Mouse (Mus musculus) heart, postnatal 36 days (tissue): ENCODE results near the gene Mydgf. TPM values are rescaled to one million over a fixed set of nuclear protein-coding genes. Genes with fewer than 3 reads are reported as not detected.

Experiments
- DNase-seq, 2 experiments: peaks; one replicate each; pipeline ENCODE4 v3.0.0; 2021 to 2022
- intact Hi-C: fragments of 180-260 bp; cut with DNase I; formaldehyde crosslinking; loops from one replicate; pipeline ENCODE4 v1.15.1; 2025
- total RNA-seq, 2 experiments: library from RNA; stranded (reverse); gene quantifications; 2 replicates each; pipeline ENCODE4 v1.2.3; 2021

Gene Mydgf
- 10 to 100 TPM; 25.2 to 25.5 TPM for total RNA-seq

DNA sequence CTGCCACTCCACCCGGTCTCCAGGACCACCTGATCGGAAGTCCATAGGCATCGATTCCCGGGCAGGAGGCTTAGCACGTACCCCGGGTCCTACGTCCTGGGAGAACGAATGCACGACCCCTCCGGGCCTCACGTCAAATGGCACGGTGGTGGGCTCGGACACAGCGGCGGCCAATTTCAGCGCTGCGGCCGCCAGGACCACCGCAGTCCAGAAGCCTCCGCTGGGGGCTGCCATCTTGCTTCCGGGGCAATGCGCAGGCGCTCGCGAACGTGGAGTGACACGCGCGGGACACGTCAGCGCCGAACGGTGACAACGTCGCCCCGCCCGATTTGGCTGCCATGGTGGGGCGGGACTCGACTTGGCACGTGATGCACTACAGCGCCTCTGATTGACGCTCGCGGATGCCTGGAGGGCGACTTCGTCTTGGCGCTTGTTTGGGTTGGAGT lies at the start of gene Mydgf:
Mydgf (minus strand) TSS at position 263 of the 446 bp plus-strand sequence.
- intact Hi-C loops = loop anchor here (1.0 kb wide), 1 partner anchor 21 kb away; the partner anchor contains the start of gene Tnfaip8l1
- peak; percentile 96 to 97 for DNase-seq

DNA sequence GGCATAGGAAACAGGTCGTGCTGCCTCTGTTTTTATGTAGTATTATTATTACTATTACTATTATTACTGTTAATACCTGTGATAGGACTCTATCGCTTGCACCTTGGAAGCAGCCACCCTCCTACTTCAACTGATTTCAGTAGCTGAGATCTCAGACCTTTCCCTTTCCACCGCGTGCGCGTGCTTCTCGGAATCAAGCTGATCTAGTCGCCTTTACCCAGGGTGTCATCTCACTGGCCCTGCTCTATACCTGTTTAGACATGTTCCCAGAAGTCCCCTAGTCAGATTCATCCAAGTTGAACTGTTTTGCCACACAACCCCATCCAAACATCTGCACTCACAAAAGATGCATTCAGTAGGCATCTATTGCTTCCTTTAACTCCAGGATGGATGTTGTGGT lies 49.7 kb upstream of the Mydgf start:
- DNase-seq = no peak
- intact Hi-C loops = no loop called here

DNA sequence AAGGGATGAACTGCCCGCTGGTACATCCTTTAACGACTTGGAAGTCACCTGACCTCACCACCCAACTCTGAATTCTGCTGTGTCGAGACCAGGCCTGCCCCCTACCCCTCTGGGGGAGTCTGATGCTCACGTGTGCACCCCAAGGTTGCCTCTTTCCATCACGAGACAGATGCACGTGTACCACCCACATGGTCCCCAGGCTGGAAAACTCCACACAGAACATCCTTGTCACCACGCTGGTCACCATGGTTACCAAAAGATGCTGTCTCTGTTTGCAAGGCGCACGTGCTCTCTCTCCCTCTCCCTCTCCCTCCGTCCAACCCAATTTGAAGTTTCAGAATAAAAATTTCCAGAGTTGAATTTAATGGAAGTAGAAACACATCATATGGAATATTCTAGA lies 46.2 kb upstream of the Mydgf start:
- no peak for DNase-seq
- intact Hi-C loops = no loop called here

DNA sequence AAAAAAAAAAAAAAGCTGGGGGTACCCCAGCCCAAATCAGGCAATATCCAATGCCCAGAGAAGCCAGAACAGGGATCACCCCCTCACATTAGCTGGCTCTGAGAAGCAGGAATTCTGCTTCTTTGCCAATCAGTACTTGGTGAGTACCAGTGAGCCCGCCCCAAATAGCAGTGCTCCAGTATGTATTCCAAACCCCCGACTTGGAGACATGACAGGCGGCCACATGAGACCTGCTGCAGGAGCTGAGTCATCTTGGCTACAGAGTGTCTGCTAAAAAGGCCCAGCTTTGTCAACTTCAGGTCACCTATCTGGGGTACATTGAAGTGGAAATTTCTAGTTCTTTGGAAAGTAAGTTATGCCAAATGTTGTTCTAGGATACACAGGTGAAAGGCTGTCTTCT lies 42.8 kb upstream of the Mydgf start:
- intact Hi-C loops = no loop called here
- DNase-seq = no peak

- DNase-seq = no peak
- intact Hi-C loops = no loop called here
Measured at GRCm38 (mm10) chr17:56224916-56225315, 41.2 kb upstream of the Mydgf start.

DNA sequence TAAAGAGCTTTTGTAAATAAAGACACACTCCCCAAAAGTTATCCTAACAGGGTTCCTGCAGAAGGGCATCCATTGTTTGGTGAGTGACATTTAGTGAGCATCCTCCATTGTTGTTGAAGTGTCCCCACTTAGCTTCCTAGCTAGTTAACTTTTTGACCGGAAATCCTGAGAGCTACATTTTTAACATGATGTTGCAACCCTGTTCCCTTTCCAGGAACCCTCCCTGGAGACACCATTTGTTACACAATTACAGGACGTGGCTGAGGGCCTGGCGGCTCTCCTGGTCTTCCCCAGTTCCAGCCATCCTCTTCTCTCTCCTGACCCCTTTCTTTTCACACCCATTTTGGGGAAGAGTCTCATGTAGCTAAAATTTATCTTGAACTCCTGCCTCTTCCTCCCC lies 36.1 kb upstream of the Mydgf start:
- peak; percentile 68 to 80 for DNase-seq
- intact Hi-C loops = loop anchor here (2.0 kb wide), 2 partner anchors 31 to 57 kb away; partner anchors contain the start of gene Tnfaip8l1

GRCm38 (mm10) chr17:56219251-56219650 lies 35.5 kb upstream of the Mydgf start:
- intact Hi-C loops = loop anchor here (2.0 kb wide), 1 partner anchor 56 kb away; the partner anchor contains the start of gene Tnfaip8l1

DNA sequence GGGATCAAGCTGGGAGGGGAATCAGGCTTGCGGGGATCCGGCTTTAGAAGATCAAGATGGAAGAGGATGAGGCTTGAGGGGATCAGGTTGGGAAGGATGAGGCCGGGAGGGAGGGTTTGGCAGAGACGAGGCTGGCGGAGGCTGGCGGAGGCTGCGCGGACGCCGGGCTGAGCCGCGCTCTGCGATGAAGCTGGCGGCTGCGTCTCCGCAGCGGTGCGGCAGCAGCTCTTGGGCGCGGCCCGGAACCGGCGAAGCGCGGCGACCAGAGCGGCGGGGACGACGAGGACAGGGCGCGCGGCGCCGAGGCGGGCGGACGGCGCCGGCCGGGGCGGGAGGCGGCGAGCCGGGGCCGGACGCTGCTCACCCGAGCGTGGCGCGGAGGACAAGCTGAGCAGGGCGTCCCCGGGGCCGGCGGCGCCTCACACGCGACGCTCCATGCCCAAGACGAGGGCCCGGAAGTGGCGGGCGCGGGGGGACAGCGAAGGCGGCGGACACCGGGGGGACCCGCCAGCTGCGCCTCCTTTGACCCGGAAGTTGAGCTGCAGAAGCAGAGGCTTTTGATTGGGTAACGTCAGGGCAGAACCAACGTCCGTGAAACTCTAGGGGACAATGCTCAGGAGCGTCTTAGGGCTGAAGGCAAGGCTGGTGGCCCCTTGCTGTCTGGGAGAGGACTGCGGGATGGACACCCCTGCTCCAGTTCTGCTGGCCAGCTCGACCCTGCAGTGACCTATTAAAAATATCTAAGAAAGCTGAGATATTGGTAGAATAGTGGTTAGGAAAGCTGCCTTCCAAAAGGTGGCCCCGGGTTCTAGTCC lies 34.9 kb upstream of the Mydgf start, which contains the start of gene Dpp9:
Dpp9 (minus strand) TSS at position 529 of the 815 bp plus-strand sequence.
- intact Hi-C loops = loop anchor here (2.0 kb wide), 1 partner anchor 56 kb away; the partner anchor contains the start of gene Tnfaip8l1

More at GRCm38 (mm10) chr17:56219251-56219650, 35.5 kb upstream of the Mydgf start:
- peak in 1 of 2 experiments; percentile 21 for DNase-seq

GRCm38 (mm10) chr17:56217670-56218069 lies 34.0 kb upstream of the Mydgf start:
- DNase-seq = no peak
- intact Hi-C loops = loop anchor here (2.0 kb wide), 1 partner anchor 55 kb away; the partner anchor contains the start of gene Tnfaip8l1

More for the DNA sequence above, 34.9 kb upstream of the Mydgf start, which contains the start of gene Dpp9:
- DNase-seq = peak; percentile 83 to 89

DNA sequence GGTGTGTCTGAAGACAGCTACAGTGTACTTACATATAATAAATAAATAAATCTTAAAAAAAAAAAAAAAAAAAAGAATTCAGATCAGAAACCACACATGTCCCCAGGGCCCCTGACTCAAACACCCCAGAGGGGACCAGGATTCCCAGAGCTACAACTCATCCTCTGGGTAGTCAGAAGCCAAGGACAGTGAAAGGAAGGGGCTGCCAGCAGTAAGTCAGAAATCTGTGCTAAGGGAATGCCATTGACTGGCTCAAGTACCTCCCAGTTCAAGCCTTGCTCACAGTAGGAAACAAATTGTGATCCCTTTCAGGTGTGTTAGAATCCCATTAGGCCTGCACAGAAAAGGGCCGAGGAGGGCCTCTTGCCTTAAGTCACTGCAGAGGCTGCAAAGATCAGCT lies 30.5 kb upstream of the Mydgf start:
- intact Hi-C loops = no loop called here
- DNase-seq = no peak

GRCm38 (mm10) chr17:56212676-56213075 lies 29.0 kb upstream of the Mydgf start:
- DNase-seq = no peak
- intact Hi-C loops = no loop called here

- intact Hi-C loops = no loop called here
- DNase-seq = peak in 1 of 2 experiments; percentile 32
Measured at GRCm38 (mm10) chr17:56211090-56211489, 27.4 kb upstream of the Mydgf start.

- DNase-seq = no peak
- intact Hi-C loops = no loop called here
Measured at GRCm38 (mm10) chr17:56208821-56209220, 25.1 kb upstream of the Mydgf start.

GRCm38 (mm10) chr17:56207963-56208530 lies 24.3 kb upstream of the Mydgf start:
- no peak for DNase-seq
- intact Hi-C loops = loop anchor here (2.0 kb wide), 1 partner anchor 21 kb away; no protein-coding TSS in a partner anchor

- intact Hi-C loops = loop anchor here (2.0 kb wide), 1 partner anchor 20 kb away; no protein-coding TSS in a partner anchor
- DNase-seq = no peak
Measured at GRCm38 (mm10) chr17:56206986-56207674, 23.4 kb upstream of the Mydgf start.

DNA sequence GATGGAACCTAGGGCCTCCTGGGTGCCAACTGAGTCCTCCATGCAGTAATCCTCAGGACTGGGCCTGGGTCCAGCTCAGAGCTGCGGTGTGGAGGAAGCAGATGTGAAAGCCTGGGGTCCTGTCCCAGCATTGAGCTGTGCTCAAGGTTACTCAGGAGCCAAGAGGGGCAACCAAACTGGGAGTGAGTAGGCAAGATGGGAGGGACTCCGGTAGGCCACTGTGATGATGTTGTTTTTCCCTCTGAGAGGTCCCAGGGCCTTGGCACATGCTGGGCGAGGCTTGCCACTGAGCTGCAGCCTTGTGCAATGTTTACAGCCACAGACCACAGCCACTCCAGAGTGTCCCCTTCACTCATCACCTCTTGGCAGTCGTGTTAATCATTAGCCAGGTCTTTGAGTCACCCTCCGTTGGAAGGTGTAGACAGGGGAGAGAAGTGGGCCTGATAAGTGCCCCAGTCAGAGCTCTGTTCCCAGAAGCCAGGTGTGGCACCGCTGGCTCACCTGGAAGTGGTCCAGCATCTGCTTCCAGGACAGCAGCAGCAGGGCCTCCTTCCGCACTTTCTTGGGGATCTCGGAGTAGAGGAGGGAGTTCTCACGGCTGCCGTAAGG lies 22.7 kb upstream of the Mydgf start:
- no peak for DNase-seq
- intact Hi-C loops = loop anchor here (2.0 kb wide), 1 partner anchor 20 kb away; no protein-coding TSS in a partner anchor

DNA sequence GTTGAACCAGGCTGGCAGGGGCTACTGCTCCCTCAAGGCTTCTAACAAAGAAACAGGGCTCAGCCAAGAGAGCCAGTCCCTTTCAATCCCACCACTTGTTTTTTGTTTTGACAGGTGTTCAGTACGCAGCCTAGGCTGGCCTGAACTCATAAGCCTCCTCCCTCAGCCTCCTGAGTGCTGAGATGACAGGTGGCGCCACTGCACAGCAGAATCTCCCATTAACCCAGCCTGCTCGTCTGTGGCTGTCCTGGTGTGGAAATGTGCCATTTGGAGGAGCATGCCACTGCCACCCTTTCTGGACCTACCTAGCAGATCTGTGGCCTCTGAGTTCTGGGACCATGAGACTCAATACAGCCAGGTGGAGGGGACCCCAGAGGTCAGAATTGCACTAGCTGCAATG lies 20.0 kb upstream of the Mydgf start:
- no peak for DNase-seq
- intact Hi-C loops = no loop called here

- DNase-seq = no peak
- intact Hi-C loops = no loop called here
Measured at GRCm38 (mm10) chr17:56202476-56202875, 18.8 kb upstream of the Mydgf start.

GRCm38 (mm10) chr17:56201642-56202041 lies 17.9 kb upstream of the Mydgf start:
- intact Hi-C loops = no loop called here
- no peak for DNase-seq

- DNase-seq = no peak
- intact Hi-C loops = no loop called here
Measured at GRCm38 (mm10) chr17:56200586-56200985, 16.9 kb upstream of the Mydgf start.
